Mouse (Mus musculus): ENCODE data around the gene Macrod2.

- TF ChIP-seq CTCF (IDR thresholded peaks at IDR 0.05): no peak
- no peak for TF ChIP-seq EP300 (IDR thresholded peaks at IDR 0.05)
Measured at GRCm38 (mm10) chr2:142267836-142268235, 1872.7 kb downstream of the Macrod2 start.

Data from lung, postnatal 0 days (tissue).